Mouse (Mus musculus) neural tube, embryonic 15.5 days (tissue): ENCODE measurements around the gene Tmem30c. TPM values are rescaled to one million over a fixed set of nuclear protein-coding genes. Genes with fewer than 3 reads are reported as not detected.
A peak's percentile ranks its signal among the peaks of the same experiment; 100 is the strongest.
"Not testable (repeated sequence)": the region's sequence is repeated elsewhere in the genome, so short reads cannot be mapped to it uniquely, and the experiment has no call there.

Experiments
- ATAC-seq: fragments of 200-750 bp; cut with Nextera tagmentation; 2 replicates; pipeline ENCODE4 v1.8.0; 2017; ENCODE audit warnings: mild to moderate bottlenecking, moderate TSS enrichment, moderate library complexity; ENCODE audit not compliant: low FRiP score
- H3K27ac ChIP-seq: fragments of 300-500 bp; sonication (generic); replicated peaks from 2 replicates; pipeline ENCODE4 v1.5.1; 2015; ENCODE audit warnings: mild to moderate bottlenecking, inconsistent platforms
- H3K27me3 ChIP-seq: fragments of 300-500 bp; sonication (generic); replicated peaks from 2 replicates; pipeline ENCODE4 v1.6.1; 2015; ENCODE audit warnings: inconsistent platforms
- H3K36me3 ChIP-seq: fragments of 300-500 bp; sonication (generic); 2 replicates; pipeline ENCODE4 v1.6.1; 2015; ENCODE audit warnings: inconsistent platforms
- H3K4me1 ChIP-seq: fragments of 300-500 bp; sonication (generic); 2 replicates; pipeline ENCODE4 v1.6.1; 2015; ENCODE audit warnings: inconsistent platforms
- H3K4me2 ChIP-seq: fragments of 300-500 bp; sonication (generic); 2 replicates; pipeline ENCODE4 v1.6.1; 2015; ENCODE audit warnings: inconsistent platforms, mild to moderate bottlenecking, moderate library complexity
- H3K4me3 ChIP-seq: fragments of 300-500 bp; sonication (generic); replicated peaks from 2 replicates; pipeline ENCODE4 v1.5.1; 2015; ENCODE audit warnings: mild to moderate bottlenecking, inconsistent platforms
- H3K9ac ChIP-seq: fragments of 300-500 bp; sonication (generic); replicated peaks from 2 replicates; pipeline ENCODE4 v1.6.1; 2015; ENCODE audit warnings: mild to moderate bottlenecking, inconsistent platforms
- H3K9me3 ChIP-seq: fragments of 300-500 bp; sonication (generic); replicated peaks from 2 replicates; pipeline ENCODE4 v1.6.1; 2016; ENCODE audit warnings: inconsistent platforms
- WGBS: fragments of 180-500 bp; shearing (Covaris S2); methylation state at CpG from one replicate; pipeline ENCODE4 v1.1.7; 2015; ENCODE audit warnings: mixed read lengths; 5-methylcytosine and 5-hydroxymethylcytosine counted together
- polyA plus RNA-seq: library from polyadenylated mRNA; unstranded; fragments of >200 nt; fragmentation: Nextera tagmentation; extraction: Ambion mirVana; gene quantifications from 2 replicates; pipeline ENCODE4 v1.2.1, GENCODE M21; 2015

Gene Tmem30c
- polyA plus RNA-seq, 1 experiment from 2014 or later = 0.35 TPM

GRCm38 (mm10) chr16:57247464-57247863, 45.2 kb downstream of the Tmem30c start:
- Histone ChIP-seq H3K4me3 (no peak overlapping the region), H3K4me2 (no peak overlapping the region), H3K9me3 (no peaks in the 10 kb centered on the region), H3K9ac (no peak overlapping the region), H3K4me1 (no peaks in the 10 kb centered on the region), H3K27me3 (no peaks in the 10 kb centered on the region; the same call in 1 of the 2 replicates), H3K27ac (no peak overlapping the region), H3K36me3 (no peaks in the 10 kb centered on the region)
- ATAC-seq = no peak
- 92% methylated on average over 4 of the region's 4 CpGs for WGBS

GRCm38 (mm10) chr16:57246596-57246995, 46.1 kb downstream of the Tmem30c start:
- Histone ChIP-seq H3K4me1 (no peaks in the 10 kb centered on the region), H3K27ac (no peak overlapping the region), H3K4me2 (no peak overlapping the region), H3K36me3 (no peaks in the 10 kb centered on the region), H3K4me3 (no peak overlapping the region), H3K9ac (no peak overlapping the region), H3K27me3 (no peaks in the 10 kb centered on the region; the same call in 1 of the 2 replicates), H3K9me3 (no peaks in the 10 kb centered on the region)
- no peak for ATAC-seq
- 87% methylated on average over 3 of the region's 3 CpGs for WGBS

GRCm38 (mm10) chr16:57243858-57244248, 48.8 kb downstream of the Tmem30c start:
- H3K27me3 ChIP-seq = no peaks in the 10 kb centered on the region; the same call in 1 of the 2 replicates
- no peak overlapping the region for H3K27ac ChIP-seq
- no peaks in the 10 kb centered on the region for H3K9me3 ChIP-seq
- H3K36me3 ChIP-seq = no peaks in the 10 kb centered on the region
- H3K4me1 ChIP-seq = no peaks in the 10 kb centered on the region
- no peak overlapping the region for H3K9ac ChIP-seq
- H3K4me2 ChIP-seq = no peak overlapping the region
- H3K4me3 ChIP-seq = no peak overlapping the region
- 13% methylated on average over 6 of the region's 6 CpGs for WGBS
- peak; percentile 84; the same call in 1 of the 2 replicates for ATAC-seq

- peak; percentile 41; the same call in 1 of the 2 replicates for ATAC-seq
- WGBS = 65% methylated on average over 10 of the region's 10 CpGs
- H3K27ac ChIP-seq = no peak overlapping the region
These were observed 49.3 kb downstream of the Tmem30c start for GRCm38 (mm10) chr16:57243205-57243857.

GRCm38 (mm10) chr16:57242857-57243204, 49.8 kb downstream of the Tmem30c start:
- no peaks in the 10 kb centered on the region for H3K9me3 ChIP-seq
- no peaks in the 10 kb centered on the region for H3K36me3 ChIP-seq
- no peak overlapping the region for H3K4me2 ChIP-seq
- H3K9ac ChIP-seq = no peak overlapping the region
- 87% methylated on average over 5 of the region's 5 CpGs for WGBS
- no peaks in the 10 kb centered on the region for H3K4me1 ChIP-seq
- H3K4me3 ChIP-seq = no peak overlapping the region
- no peaks in the 10 kb centered on the region; the same call in 1 of the 2 replicates for H3K27me3 ChIP-seq
- ATAC-seq = no peak
- H3K27ac ChIP-seq = no peak overlapping the region

More at GRCm38 (mm10) chr16:57243205-57243857, 49.3 kb downstream of the Tmem30c start:
- H3K9me3 ChIP-seq = no peaks in the 10 kb centered on the region
- no peak overlapping the region for H3K9ac ChIP-seq
- H3K36me3 ChIP-seq = no peaks in the 10 kb centered on the region
- no peak overlapping the region for H3K4me2 ChIP-seq
- H3K4me1 ChIP-seq = no peaks in the 10 kb centered on the region
- no peaks in the 10 kb centered on the region; the same call in 1 of the 2 replicates for H3K27me3 ChIP-seq
- no peak overlapping the region for H3K4me3 ChIP-seq

- no peaks in the 10 kb centered on the region for H3K27me3 ChIP-seq
These were observed 56.7 kb downstream of the Tmem30c start for GRCm38 (mm10) chr16:57235871-57236510.

GRCm38 (mm10) chr16:57231937-57232310, 60.7 kb downstream of the Tmem30c start:
- H3K9me3 ChIP-seq, H3K9ac ChIP-seq: not testable (repeated sequence)
- peak overlapping the region; percentile 80 for H3K27ac ChIP-seq

More at GRCm38 (mm10) chr16:57235871-57236510, 56.7 kb downstream of the Tmem30c start:
- H3K27ac ChIP-seq = no peak overlapping the region
- H3K36me3 ChIP-seq = no peaks in the 10 kb centered on the region
- no peaks in the 10 kb centered on the region; the same call in 1 of the 2 replicates for H3K4me1 ChIP-seq
- H3K9ac ChIP-seq = no peak overlapping the region
- no peaks in the 10 kb centered on the region for H3K9me3 ChIP-seq
- no peak overlapping the region for H3K4me3 ChIP-seq
- H3K4me2 ChIP-seq = no peak overlapping the region
- no peak for ATAC-seq
- WGBS = 80% methylated on average over 7 of the region's 7 CpGs

GRCm38 (mm10) chr16:57231089-57231936, 61.4 kb downstream of the Tmem30c start, which contains the start of gene Tbc1d23:
Gene Tbc1d23 (minus strand): TSS chr16:57231504.
- peak; percentile 99 for ATAC-seq

More at GRCm38 (mm10) chr16:57231937-57232310, 60.7 kb downstream of the Tmem30c start:
- not testable (repeated sequence) for H3K36me3 ChIP-seq, H3K27me3 ChIP-seq, ATAC-seq
- Histone ChIP-seq H3K4me1 (peaks cover 10% of the 10 kb centered on the region), H3K4me3 (peak overlapping the region; percentile 62), H3K4me2 (peak overlapping the region; percentile 60)
- WGBS = 69% methylated on average over 4 of the region's 5 CpGs

GRCm38 (mm10) chr16:57226444-57226843, 66.2 kb downstream of the Tmem30c start:
- no peak overlapping the region for H3K27ac ChIP-seq
- H3K4me2 ChIP-seq = no peak overlapping the region
- 75% methylated on average over 5 of the region's 5 CpGs for whole genome bisulfite sequencing
- no peak for ATAC-seq
- no peak overlapping the region for H3K4me3 ChIP-seq
- no peak overlapping the region for H3K9ac ChIP-seq
- H3K4me1 ChIP-seq = peaks cover 11% of the 10 kb centered on the region
- no peaks in the 10 kb centered on the region for H3K9me3 ChIP-seq
- H3K36me3 ChIP-seq = no peaks in the 10 kb centered on the region
- H3K27me3 ChIP-seq = no peaks in the 10 kb centered on the region

More at GRCm38 (mm10) chr16:57231089-57231936, 61.4 kb downstream of the Tmem30c start, which contains the start of gene Tbc1d23:
- H3K9ac ChIP-seq = peak within 1 kb of the TSS; percentile 61
- under 1% methylated on average over 42 of the region's 42 CpGs for WGBS
- H3K27ac ChIP-seq = peak within 1 kb of the TSS; percentile 80
- H3K4me2 ChIP-seq = peak within 1 kb of the TSS; percentile 60
- H3K36me3 ChIP-seq = no peaks in the 10 kb centered on the region
- peaks cover 11% of the 10 kb centered on the region for H3K4me1 ChIP-seq
- H3K27me3 ChIP-seq = no peaks in the 10 kb centered on the region
- H3K4me3 ChIP-seq = peak within 1 kb of the TSS; percentile 62
- H3K9me3 ChIP-seq = no peaks in the 10 kb centered on the region

- ATAC-seq = no peak
- 90% methylated on average over 6 of the region's 6 CpGs for WGBS
These were observed 72.3 kb downstream of the Tmem30c start for GRCm38 (mm10) chr16:57220361-57220760.

More at GRCm38 (mm10) chr16:57220361-57220760, 72.3 kb downstream of the Tmem30c start:
- H3K4me1 ChIP-seq = no peaks in the 10 kb centered on the region
- H3K36me3 ChIP-seq = peaks cover 17% of the 10 kb centered on the region
- no peaks in the 10 kb centered on the region for H3K9me3 ChIP-seq
- H3K4me2 ChIP-seq = no peak overlapping the region
- no peak overlapping the region for H3K27ac ChIP-seq
- H3K9ac ChIP-seq = no peak overlapping the region
- no peaks in the 10 kb centered on the region for H3K27me3 ChIP-seq
- no peak overlapping the region for H3K4me3 ChIP-seq
